Mouse (Mus musculus): ENCODE measurements around the gene Dscaml1. TPM values are rescaled to one million over a fixed set of nuclear protein-coding genes. Genes with fewer than 3 reads are reported as not detected.
"Not testable (repeated sequence)": the region's sequence is repeated elsewhere in the genome, so short reads cannot be mapped to it uniquely, and the experiment has no call there.

Dscaml1 gene
- polyA plus RNA-seq, 1 experiment from 2014 or later, result 0.07 TPM

DNA sequence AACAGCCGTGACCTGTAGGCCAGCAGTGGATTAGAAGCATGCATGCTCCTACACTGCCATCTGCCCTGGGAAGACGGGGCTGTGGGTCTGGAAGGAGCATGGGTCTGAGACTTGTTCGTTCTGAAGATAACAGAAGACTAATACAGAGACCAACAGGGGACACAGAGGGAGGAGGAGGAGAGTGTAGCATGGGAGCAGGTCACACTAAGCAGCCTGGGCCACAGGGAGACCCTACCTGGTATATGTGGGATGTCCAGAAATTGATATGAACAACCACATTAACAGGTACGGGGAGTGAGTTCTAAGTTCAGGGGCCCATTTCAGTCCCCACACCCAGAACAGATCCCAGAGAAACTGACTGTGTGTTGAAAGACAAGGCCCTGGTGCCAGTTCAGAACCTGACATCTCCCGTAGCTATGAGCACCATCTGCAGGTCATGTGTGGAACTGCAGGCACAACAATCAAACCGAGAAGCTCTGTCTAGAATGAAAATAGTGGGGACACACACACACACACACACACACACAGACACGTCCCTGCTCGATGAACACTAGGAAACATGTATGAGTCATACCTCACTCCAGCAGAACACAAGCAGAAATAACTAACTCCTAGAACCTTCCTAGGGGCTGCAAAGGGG, 328.1 kb downstream of the Dscaml1 start:
- Histone ChIP-seq H3K27ac (replicated peaks) (no peak overlapping the region), H3K36me3 (no peaks in the 10 kb centered on the region), H3K27me3 (replicated peaks) (peaks cover 14% of the 10 kb centered on the region), H3K9me3 (no peaks in the 10 kb centered on the region), H3K9ac (no peak overlapping the region), H3K4me1 (no peaks in the 10 kb centered on the region), H3K4me2 (no peak overlapping the region), H3K4me3 (no peak overlapping the region)
- WGBS, result 25% methylated on average over 8 of the region's 8 CpGs
- ATAC-seq (ENCODE audit: extremely low read depth, insufficient number of reproducible peaks, low FRiP score, low TSS enrichment), result no peak

DNA sequence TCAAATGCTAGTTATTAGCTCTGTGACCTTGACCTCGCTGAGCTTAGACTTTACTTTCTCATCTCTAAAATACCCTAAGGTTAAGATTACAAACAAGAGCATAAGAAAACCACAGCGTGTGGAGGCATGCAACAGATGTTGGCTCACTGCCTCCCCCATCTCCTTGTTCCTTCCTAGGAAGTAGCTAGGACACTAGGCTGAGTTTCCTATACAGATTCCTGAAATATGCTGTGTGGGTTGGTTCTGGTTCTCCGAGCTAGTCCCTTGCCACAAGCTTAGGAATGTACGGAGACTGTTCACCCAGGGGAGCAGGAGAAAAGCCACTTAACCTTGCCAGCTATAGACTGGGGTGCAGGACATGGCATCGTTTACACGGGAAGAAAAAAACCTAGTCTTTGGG, 339.8 kb downstream of the Dscaml1 start:
- Histone ChIP-seq H3K9ac (no peak overlapping the region), H3K4me1 (peaks cover 4% of the 10 kb centered on the region; the same call in 1 of the 2 replicates), H3K4me2 (no peak overlapping the region), H3K27me3 (replicated peaks) (no peaks in the 10 kb centered on the region), H3K9me3 (no peaks in the 10 kb centered on the region), H3K4me3 (no peak overlapping the region), H3K36me3 (peaks cover 26% of the 10 kb centered on the region), H3K27ac (replicated peaks) (no peak overlapping the region)
- no peak for ATAC-seq (ENCODE audit: extremely low read depth, insufficient number of reproducible peaks, low FRiP score, low TSS enrichment)
- WGBS, result 78% methylated on average over 6 of the region's 6 CpGs

GRCm38 (mm10) chr9:45767155-45767554, 340.7 kb downstream of the Dscaml1 start:
- no peak for ATAC-seq (ENCODE audit: extremely low read depth, insufficient number of reproducible peaks, low FRiP score, low TSS enrichment)
- H3K9ac ChIP-seq, result no peak overlapping the region
- H3K4me1 ChIP-seq, result peaks cover 4% of the 10 kb centered on the region; the same call in 1 of the 2 replicates
- H3K9me3 ChIP-seq, result no peaks in the 10 kb centered on the region
- no peaks in the 10 kb centered on the region for H3K27me3 ChIP-seq (replicated peaks)
- H3K36me3 ChIP-seq, result peaks cover 36% of the 10 kb centered on the region
- H3K4me3 ChIP-seq, result no peak overlapping the region
- H3K4me2 ChIP-seq, result no peak overlapping the region
- 83% methylated on average over 8 of the region's 8 CpGs for WGBS
- no peak overlapping the region for H3K27ac ChIP-seq (replicated peaks)

- peaks cover 4% of the 10 kb centered on the region; the same call in 1 of the 2 replicates for H3K4me1 ChIP-seq
- H3K9me3 ChIP-seq, result no peaks in the 10 kb centered on the region
- ATAC-seq (ENCODE audit: extremely low read depth, insufficient number of reproducible peaks, low FRiP score, low TSS enrichment), result no peak
- H3K4me3 ChIP-seq, result no peak overlapping the region
- no peak overlapping the region for H3K4me2 ChIP-seq
- 75% methylated on average over 18 of the region's 18 CpGs for WGBS
- H3K36me3 ChIP-seq, result peaks cover 45% of the 10 kb centered on the region
- H3K9ac ChIP-seq, result no peak overlapping the region
- no peak overlapping the region for H3K27ac ChIP-seq (replicated peaks)
- H3K27me3 ChIP-seq (replicated peaks), result no peaks in the 10 kb centered on the region
Measured at GRCm38 (mm10) chr9:45768421-45768820, 342.0 kb downstream of the Dscaml1 start.

- Histone ChIP-seq H3K9me3 (no peaks in the 10 kb centered on the region), H3K4me3 (no peak overlapping the region), H3K4me1 (peaks cover 4% of the 10 kb centered on the region; the same call in 1 of the 2 replicates), H3K27me3 (replicated peaks) (no peaks in the 10 kb centered on the region), H3K27ac (replicated peaks) (no peak overlapping the region), H3K4me2 (no peak overlapping the region), H3K9ac (no peak overlapping the region), H3K36me3 (peaks cover 57% of the 10 kb centered on the region)
- WGBS, result 77% methylated on average over 5 of the region's 5 CpGs
- ATAC-seq (ENCODE audit: extremely low read depth, insufficient number of reproducible peaks, low FRiP score, low TSS enrichment), result no peak
Measured at GRCm38 (mm10) chr9:45769596-45769995, 343.2 kb downstream of the Dscaml1 start.

GRCm38 (mm10) chr9:45774088-45774487, 347.7 kb downstream of the Dscaml1 start:
- no peak for ATAC-seq (ENCODE audit: extremely low read depth, insufficient number of reproducible peaks, low FRiP score, low TSS enrichment)
- Histone ChIP-seq H3K27me3 (replicated peaks) (no peaks in the 10 kb centered on the region), H3K27ac (replicated peaks) (no peak overlapping the region), H3K36me3 (peaks cover 77% of the 10 kb centered on the region), H3K4me3 (no peak overlapping the region), H3K9ac (no peak overlapping the region), H3K4me2 (no peak overlapping the region), H3K4me1 (no peaks in the 10 kb centered on the region), H3K9me3 (no peaks in the 10 kb centered on the region)
- 79% methylated on average over 6 of the region's 6 CpGs for WGBS

GRCm38 (mm10) chr9:45776176-45776575, 349.7 kb downstream of the Dscaml1 start:
- H3K27me3 ChIP-seq (replicated peaks); H3K27ac ChIP-seq (replicated peaks); H3K9me3 ChIP-seq; H3K9ac ChIP-seq; H3K4me2 ChIP-seq; H3K4me1 ChIP-seq; H3K4me3 ChIP-seq; ATAC-seq (ENCODE audit: extremely low read depth, insufficient number of reproducible peaks, low FRiP score, low TSS enrichment): not testable (repeated sequence)
- H3K36me3 ChIP-seq, result peaks cover 72% of the 10 kb centered on the region
- 73% methylated on average over 3 of the region's 3 CpGs for WGBS

DNA sequence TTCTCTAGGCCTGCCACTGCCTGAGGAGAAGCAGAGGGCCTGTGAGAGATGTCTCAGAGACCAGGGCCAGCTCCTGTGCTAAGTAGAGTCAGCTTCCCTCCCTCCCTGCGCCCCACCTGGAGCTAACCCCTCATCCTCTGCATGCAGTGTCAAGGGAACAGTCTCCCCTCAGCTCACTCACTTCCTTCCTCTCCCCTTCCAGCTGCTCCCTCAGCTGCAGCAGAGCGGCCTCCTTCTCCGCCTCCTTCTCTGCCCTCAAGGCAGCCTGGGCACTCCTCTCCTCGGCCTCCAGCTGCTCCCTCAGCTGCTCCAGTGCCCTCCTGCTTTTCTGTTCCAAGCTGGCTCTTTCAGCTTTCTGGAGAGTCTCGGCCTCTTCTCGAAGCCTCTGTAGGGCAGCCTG, 352.8 kb downstream of the Dscaml1 start:
- Histone ChIP-seq H3K4me3 (no peak overlapping the region), H3K36me3 (peaks cover 44% of the 10 kb centered on the region), H3K27me3 (replicated peaks) (no peaks in the 10 kb centered on the region), H3K4me1 (no peaks in the 10 kb centered on the region), H3K9me3 (no peaks in the 10 kb centered on the region), H3K4me2 (no peak overlapping the region), H3K27ac (replicated peaks) (no peak overlapping the region), H3K9ac (no peak overlapping the region)
- WGBS, result 75% methylated on average over 6 of the region's 6 CpGs
- no peak for ATAC-seq (ENCODE audit: extremely low read depth, insufficient number of reproducible peaks, low FRiP score, low TSS enrichment)

DNA sequence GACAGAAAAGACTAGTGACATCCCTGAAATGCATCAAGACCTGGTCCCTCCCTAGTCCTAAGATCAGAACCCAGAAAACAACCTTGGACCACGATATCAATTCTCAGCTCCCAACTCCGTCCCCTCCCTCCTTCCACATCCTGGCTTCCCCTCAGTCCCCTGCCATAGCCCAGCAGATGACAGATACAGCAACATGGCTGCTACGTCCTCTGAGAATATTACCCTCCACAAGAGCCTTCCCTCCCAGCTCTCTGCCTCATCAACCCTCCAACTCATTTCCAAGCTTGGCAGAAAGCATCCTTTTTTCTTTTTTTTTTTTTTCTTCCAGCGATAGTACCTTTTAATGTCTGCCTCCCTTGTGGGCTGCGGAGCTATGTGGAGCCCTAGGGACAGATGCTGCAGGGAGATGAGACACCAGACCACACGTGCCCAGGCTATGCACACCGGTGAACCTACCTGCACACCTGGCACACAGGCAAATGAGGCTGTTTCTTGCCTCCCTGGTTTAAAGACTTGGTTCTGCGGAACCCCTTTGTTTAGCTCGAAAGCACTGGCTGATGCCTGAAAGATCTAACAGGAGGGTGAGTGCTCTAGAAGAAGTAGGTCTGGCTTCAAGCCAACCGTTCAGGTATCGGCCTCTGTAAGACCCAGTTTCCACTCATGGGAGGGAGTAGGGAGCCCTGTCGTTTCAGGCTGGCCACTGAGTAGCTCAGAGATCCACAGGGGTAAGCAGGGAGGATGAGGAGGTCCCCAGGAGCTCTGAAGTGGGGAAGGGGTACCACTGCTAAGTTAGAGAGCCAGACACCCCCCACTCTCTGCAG, 357.0 kb downstream of the Dscaml1 start:
- WGBS, result 78% methylated on average over 12 of the region's 12 CpGs
- Histone ChIP-seq H3K4me2 (no peak overlapping the region), H3K36me3 (peaks cover 30% of the 10 kb centered on the region), H3K9me3 (no peaks in the 10 kb centered on the region), H3K27me3 (replicated peaks) (no peaks in the 10 kb centered on the region), H3K4me3 (no peak overlapping the region), H3K4me1 (peaks cover 19% of the 10 kb centered on the region), H3K27ac (replicated peaks) (no peak overlapping the region), H3K9ac (no peak overlapping the region)
- ATAC-seq (ENCODE audit: extremely low read depth, insufficient number of reproducible peaks, low FRiP score, low TSS enrichment), result no peak

GRCm38 (mm10) chr9:45787071-45787470, 360.6 kb downstream of the Dscaml1 start:
- 62% methylated on average over 8 of the region's 8 CpGs for WGBS
- H3K27ac ChIP-seq (replicated peaks), result peak overlapping the region; percentile 84
- H3K27me3 ChIP-seq (replicated peaks), result no peaks in the 10 kb centered on the region
- no peaks in the 10 kb centered on the region for H3K9me3 ChIP-seq
- no peak for ATAC-seq (ENCODE audit: extremely low read depth, insufficient number of reproducible peaks, low FRiP score, low TSS enrichment)
- H3K9ac ChIP-seq, result no peak overlapping the region
- no peak overlapping the region for H3K4me2 ChIP-seq
- H3K4me1 ChIP-seq, result peaks cover 21% of the 10 kb centered on the region
- no peak overlapping the region for H3K4me3 ChIP-seq
- peaks cover 30% of the 10 kb centered on the region for H3K36me3 ChIP-seq

- Histone ChIP-seq H3K27ac (replicated peaks) (peak overlapping the region; percentile 84), H3K27me3 (replicated peaks) (no peaks in the 10 kb centered on the region), H3K9ac (0 out of 2 replicates have a peak overlapping the region, but pooled peaks have one; percentile 20), H3K36me3 (peaks cover 35% of the 10 kb centered on the region), H3K4me1 (peaks cover 21% of the 10 kb centered on the region), H3K4me2 (no peak overlapping the region), H3K9me3 (no peaks in the 10 kb centered on the region), H3K4me3 (no peak overlapping the region)
- WGBS, result 28% methylated on average over 6 of the region's 6 CpGs
- no peak for ATAC-seq (ENCODE audit: extremely low read depth, insufficient number of reproducible peaks, low FRiP score, low TSS enrichment)
Measured at GRCm38 (mm10) chr9:45787547-45787946, 361.1 kb downstream of the Dscaml1 start.

All from heart, embryonic 13.5 days (tissue).